Mouse (Mus musculus) limb, embryonic 14.5 days (tissue): ENCODE measurements around the gene Skp2. TPM values are rescaled to one million over a fixed set of nuclear protein-coding genes. Genes with fewer than 3 reads are reported as not detected.

Experiments
- ATAC-seq: fragments of 200-750 bp; cut with Nextera tagmentation; 2 replicates; pipeline ENCODE4 v1.8.0; 2017; ENCODE audit warnings: low read depth, moderate number of reproducible peaks, moderate TSS enrichment; ENCODE audit not compliant: low FRiP score
- DNase-seq: peaks from one replicate; pipeline ENCODE4 v3.0.0-alpha.2; 2015; ENCODE audit warnings: low spot score
- H3K27ac ChIP-seq: fragments of 300-500 bp; sonication (generic); replicated peaks from 2 replicates; pipeline ENCODE4 v1.5.1; 2014; ENCODE audit warnings: low read depth, mild to moderate bottlenecking, low read length, moderate library complexity, mixed read lengths
- H3K27me3 ChIP-seq: fragments of 300-500 bp; sonication (generic); 2 replicates; pipeline ENCODE4 v1.6.1; 2014; ENCODE audit warnings: low read length, mixed read lengths; ENCODE audit not compliant: control insufficient read depth, insufficient read depth
- H3K36me3 ChIP-seq: fragments of 300-500 bp; sonication (generic); 2 replicates; pipeline ENCODE4 v1.6.1; 2014; ENCODE audit warnings: mild to moderate bottlenecking, low read length, moderate library complexity, mixed read lengths; ENCODE audit not compliant: control insufficient read depth, insufficient read depth
- H3K4me1 ChIP-seq: fragments of 300-500 bp; sonication (generic); 2 replicates; pipeline ENCODE4 v1.6.1; 2014; ENCODE audit warnings: antibody characterized with exemption, low read length, mixed read lengths; ENCODE audit not compliant: control insufficient read depth, insufficient read depth
- H3K4me2 ChIP-seq: fragments of 300-500 bp; sonication (generic); replicated peaks from 2 replicates; pipeline ENCODE4 v1.6.1; 2014; ENCODE audit warnings: low read depth, mild to moderate bottlenecking, low read length, moderate library complexity; ENCODE audit not compliant: severe bottlenecking
- H3K4me3 ChIP-seq: fragments of 300-500 bp; sonication (generic); replicated peaks from 2 replicates; pipeline ENCODE4 v1.5.1; 2014; ENCODE audit warnings: low read length
- H3K9ac ChIP-seq: fragments of 300-500 bp; sonication (generic); 2 replicates; pipeline ENCODE4 v1.6.1; 2014; ENCODE audit warnings: mild to moderate bottlenecking, low read depth, low read length, moderate library complexity; ENCODE audit not compliant: severe bottlenecking
- H3K9me3 ChIP-seq: fragments of 300-500 bp; sonication (generic); 2 replicates; pipeline ENCODE4 v1.6.1; 2016; ENCODE audit warnings: low read length; ENCODE audit not compliant: control insufficient read depth
- POLR2A ChIP-seq: fragments of 200-500 bp; IDR thresholded peaks from 2 replicates; pipeline ENCODE4 v1.8.0; 2012; ENCODE audit warnings: inconsistent platforms, mild to moderate bottlenecking, moderate library complexity, borderline replicate concordance; ENCODE audit not compliant: insufficient read depth, insufficient read length; ENCODE audit errors: extremely low read depth
- WGBS: fragments of 180-500 bp; shearing (Covaris S2); extraction: QIAGEN DNeasy Blood & Tissue Kit; methylation state at CpG from one replicate; pipeline ENCODE4 v1.1.7; 2014; 5-methylcytosine and 5-hydroxymethylcytosine counted together
- polyA plus RNA-seq, 2 experiments: library from polyadenylated mRNA; depleted of rRNA in 1 of 2; stranded (reverse) in 1 of 2; unstranded in 1 of 2; fragments of >200 nt; fragmentation: Nextera tagmentation in 1 of 2; extraction: Ambion mirVana in 1 of 2; gene quantifications; 2 replicates each; pipeline versions ENCODE4 v1.2.1 to v1.2.3; 2012 to 2014

Skp2 gene
- polyA plus RNA-seq, 2 experiments: 45.4 to 80.7 TPM

DNA sequence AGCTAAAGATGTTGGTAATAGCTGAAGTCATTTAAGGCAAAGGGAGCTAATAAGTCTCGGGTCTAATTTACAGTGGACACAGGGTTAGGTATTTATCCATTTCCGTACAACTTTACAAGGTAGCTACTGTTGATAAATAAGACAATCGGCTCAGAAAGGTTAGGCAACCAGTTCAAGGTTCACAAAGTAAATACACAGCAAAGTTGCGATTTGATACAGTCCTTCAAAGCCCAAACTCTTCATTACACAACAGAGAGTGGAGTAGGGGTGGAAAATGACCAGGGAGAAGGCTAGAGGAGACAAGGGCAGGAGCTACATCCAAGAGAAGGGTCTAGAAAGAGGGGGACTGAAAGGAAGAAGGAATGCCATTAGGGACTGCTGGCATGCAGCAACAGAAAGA is 86.3 kb downstream of the Skp2 start:
- H3K4me2 ChIP-seq: no peak overlapping the region
- H3K9me3 ChIP-seq: no peaks in the 10 kb centered on the region
- H3K27ac ChIP-seq: no peak overlapping the region
- no peaks in the 10 kb centered on the region for H3K27me3 ChIP-seq
- no peak overlapping the region for H3K4me3 ChIP-seq
- DNase-seq (no peak), ATAC-seq (no peak)
- no peaks in the 10 kb centered on the region for H3K36me3 ChIP-seq
- TF ChIP-seq POLR2A: no peak
- H3K4me1 ChIP-seq: peaks cover 15% of the 10 kb centered on the region
- no peak overlapping the region for H3K9ac ChIP-seq
- 86% methylated on average over 4 of the region's 4 CpGs for WGBS

Other genes starting within 250 kb of the Skp2 start
- gene Ranbp3l, start 187.5 kb downstream of the Skp2 start, polyA plus RNA-seq (2012; rRNA removed): 0.50 and 0.64 TPM in 2 replicates
- 0.54 and 0.56 TPM in 2 replicates for gene Ranbp3l, start 187.5 kb downstream of the Skp2 start, polyA plus RNA-seq (2014; fragmentation: Nextera tagmentation; extraction: Ambion mirVana)
- 29.2 and 31.6 TPM in 2 replicates for gene Nadk2, start 84.2 kb downstream of the Skp2 start, polyA plus RNA-seq (2012; rRNA removed)
- 26.7 and 28.2 TPM in 2 replicates for gene Nadk2, start 84.2 kb downstream of the Skp2 start, polyA plus RNA-seq (2014; fragmentation: Nextera tagmentation; extraction: Ambion mirVana)
- gene Lmbrd2, start 14.9 kb downstream of the Skp2 start, polyA plus RNA-seq (2012; rRNA removed): 7.4 and 7.6 TPM in 2 replicates
- 3.5 and 4.0 TPM in 2 replicates for gene Lmbrd2, start 14.9 kb downstream of the Skp2 start, polyA plus RNA-seq (2014; fragmentation: Nextera tagmentation; extraction: Ambion mirVana)
- gene Ugt3a1, start 121.5 kb upstream of the Skp2 start, polyA plus RNA-seq (2012; rRNA removed): 0.03 TPM in 1 of 2 replicates, not detected in the other
- gene Ugt3a1, start 121.5 kb upstream of the Skp2 start, polyA plus RNA-seq (2014; fragmentation: Nextera tagmentation; extraction: Ambion mirVana): not detected in 2 replicates
- gene Ugt3a2, start 180.1 kb upstream of the Skp2 start, polyA plus RNA-seq (2012; rRNA removed): not detected in 2 replicates
- not detected in 2 replicates for gene Ugt3a2, start 180.1 kb upstream of the Skp2 start, polyA plus RNA-seq (2014; fragmentation: Nextera tagmentation; extraction: Ambion mirVana)